Mouse (Mus musculus): ENCODE data around the gene Cyba. TPM values are rescaled to one million over a fixed set of nuclear protein-coding genes. Genes with fewer than 3 reads are reported as not detected.
A peak's percentile ranks its signal among the peaks of the same experiment; 100 is the strongest.

Cyba gene
- total and polyA plus RNA-seq, 3 experiments, result 41.2 to 92.8 (median 43.9) TPM

- H3K9ac ChIP-seq (ENCODE audit: low read depth, low read length), result peak within 1 kb of the TSS; percentile 78
- peak within 1 kb of the TSS; percentile 78 for H3K4me3 ChIP-seq
- no peaks in the 10 kb centered on the region for H3K27me3 ChIP-seq (ENCODE audit: control insufficient read depth, insufficient read depth, low read length)
- peaks cover 2% of the 10 kb centered on the region; the same call in 1 of the 2 replicates for H3K4me1 ChIP-seq (ENCODE audit: control insufficient read depth, insufficient read depth, low read length)
- intact Hi-C loops (cut with DNase I), result loop anchor here (5.0 kb wide), 2 partner anchors 66 to 161 kb away; partner anchors contain the start of genes Zc3h18 and Zfpm1
- DNase-seq, result peak; percentile 97 to 100
- no peaks in the 10 kb centered on the region for H3K36me3 ChIP-seq (ENCODE audit: control insufficient read depth, insufficient read depth, low read length)
- peak within 1 kb of the TSS; percentile 95 for H3K27ac ChIP-seq
- H3K79me2 ChIP-seq (replicated peaks; ENCODE audit: control insufficient read depth, insufficient read depth, low read length), result no peaks in the 10 kb centered on the region
- TF ChIP-seq CTCF (IDR thresholded peaks at IDR 0.05) (peak; percentile 62), POLR2A (IDR thresholded peaks at IDR 0.05; ENCODE audit: insufficient read depth, low read depth, low read length) (peak; percentile 98), EP300 (IDR thresholded peaks at IDR 0.05; ENCODE audit: insufficient read depth, low read depth, low read length) (peak; percentile 94)
- WGBS, result under 1% methylated on average over 47 of the region's 47 CpGs
These were observed 10.7 kb upstream of the Cyba start, which contains the start of gene Mvd for GRCm38 (mm10) chr8:122443262-122444006. Gene Mvd, minus strand, starts transcription at chr8:122443422.

GRCm38 (mm10) chr8:122442781-122443180, 10.1 kb upstream of the Cyba start:
- H3K4me1 ChIP-seq (ENCODE audit: control insufficient read depth, insufficient read depth, low read length), result peaks cover 2% of the 10 kb centered on the region; the same call in 1 of the 2 replicates
- H3K9ac ChIP-seq (ENCODE audit: low read depth, low read length), result peak overlapping the region; percentile 60
- H3K27ac ChIP-seq, result peak overlapping the region; percentile 73
- H3K36me3 ChIP-seq (ENCODE audit: control insufficient read depth, insufficient read depth, low read length), result no peaks in the 10 kb centered on the region
- H3K4me3 ChIP-seq, result peak overlapping the region; percentile 78
- DNase-seq, result no peak
- no peaks in the 10 kb centered on the region for H3K79me2 ChIP-seq (replicated peaks; ENCODE audit: control insufficient read depth, insufficient read depth, low read length)
- intact Hi-C loops (cut with DNase I), result loop anchor here (5.0 kb wide), 2 partner anchors 65 to 160 kb away; partner anchors contain the start of genes Zc3h18 and Zfpm1
- WGBS, result under 1% methylated on average over 12 of the region's 12 CpGs
- TF ChIP-seq CTCF (IDR thresholded peaks at IDR 0.05), result no peak
- TF ChIP-seq POLR2A (IDR thresholded peaks at IDR 0.05; ENCODE audit: insufficient read depth, low read depth, low read length), result no peak
- no peak for TF ChIP-seq EP300 (IDR thresholded peaks at IDR 0.05; ENCODE audit: insufficient read depth, low read depth, low read length)
- no peaks in the 10 kb centered on the region for H3K27me3 ChIP-seq (ENCODE audit: control insufficient read depth, insufficient read depth, low read length)

- Histone ChIP-seq H3K4me3 (no peak overlapping the region), H3K4me1 (ENCODE audit: control insufficient read depth, insufficient read depth, low read length) (peaks cover 2% of the 10 kb centered on the region; the same call in 1 of the 2 replicates), H3K27ac (no peak overlapping the region), H3K9ac (ENCODE audit: low read depth, low read length) (no peak overlapping the region), H3K27me3 (ENCODE audit: control insufficient read depth, insufficient read depth, low read length) (no peaks in the 10 kb centered on the region), H3K36me3 (ENCODE audit: control insufficient read depth, insufficient read depth, low read length) (no peaks in the 10 kb centered on the region), H3K79me2 (replicated peaks; ENCODE audit: control insufficient read depth, insufficient read depth, low read length) (no peaks in the 10 kb centered on the region)
- intact Hi-C loops (cut with DNase I), result loop anchor here (5.0 kb wide), 2 partner anchors 65 to 160 kb away; partner anchors contain the start of genes Zc3h18 and Zfpm1
- TF ChIP-seq CTCF (IDR thresholded peaks at IDR 0.05) (no peak), POLR2A (IDR thresholded peaks at IDR 0.05; ENCODE audit: insufficient read depth, low read depth, low read length) (no peak), EP300 (IDR thresholded peaks at IDR 0.05; ENCODE audit: insufficient read depth, low read depth, low read length) (no peak)
- DNase-seq, result no peak
- WGBS, result 35% methylated on average over 7 of the region's 7 CpGs
These were observed 9.6 kb upstream of the Cyba start for GRCm38 (mm10) chr8:122442356-122442755.

GRCm38 (mm10) chr8:122441326-122441725, 8.6 kb upstream of the Cyba start:
- Histone ChIP-seq H3K79me2 (replicated peaks; ENCODE audit: control insufficient read depth, insufficient read depth, low read length) (no peaks in the 10 kb centered on the region), H3K27ac (no peak overlapping the region), H3K4me1 (ENCODE audit: control insufficient read depth, insufficient read depth, low read length) (peaks cover 2% of the 10 kb centered on the region; the same call in 1 of the 2 replicates), H3K27me3 (ENCODE audit: control insufficient read depth, insufficient read depth, low read length) (no peaks in the 10 kb centered on the region), H3K9ac (ENCODE audit: low read depth, low read length) (no peak overlapping the region), H3K36me3 (ENCODE audit: control insufficient read depth, insufficient read depth, low read length) (no peaks in the 10 kb centered on the region), H3K4me3 (no peak overlapping the region)
- TF ChIP-seq POLR2A (IDR thresholded peaks at IDR 0.05; ENCODE audit: insufficient read depth, low read depth, low read length) (no peak), CTCF (IDR thresholded peaks at IDR 0.05) (no peak), EP300 (IDR thresholded peaks at IDR 0.05; ENCODE audit: insufficient read depth, low read depth, low read length) (no peak)
- 97% methylated on average over 1 of the region's 1 CpGs for WGBS
- intact Hi-C loops (cut with DNase I), result loop anchor here (5.0 kb wide), 2 partner anchors 64 to 159 kb away; partner anchors contain the start of genes Zc3h18 and Zfpm1
- no peak for DNase-seq

- H3K27me3 ChIP-seq (ENCODE audit: control insufficient read depth, insufficient read depth, low read length), result no peaks in the 10 kb centered on the region
- intact Hi-C loops (cut with DNase I), result no loop called here
- no peaks in the 10 kb centered on the region for H3K36me3 ChIP-seq (ENCODE audit: control insufficient read depth, insufficient read depth, low read length)
- no peak overlapping the region for H3K4me3 ChIP-seq
- no peak overlapping the region for H3K9ac ChIP-seq (ENCODE audit: low read depth, low read length)
- no peak overlapping the region for H3K27ac ChIP-seq
- TF ChIP-seq EP300 (IDR thresholded peaks at IDR 0.05; ENCODE audit: insufficient read depth, low read depth, low read length), result no peak
- no peak for TF ChIP-seq CTCF (IDR thresholded peaks at IDR 0.05)
- no peak for TF ChIP-seq POLR2A (IDR thresholded peaks at IDR 0.05; ENCODE audit: insufficient read depth, low read depth, low read length)
- DNase-seq, result no peak
- H3K79me2 ChIP-seq (replicated peaks; ENCODE audit: control insufficient read depth, insufficient read depth, low read length), result no peaks in the 10 kb centered on the region
- 95% methylated on average over 16 of the region's 16 CpGs for WGBS
- no peaks in the 10 kb centered on the region for H3K4me1 ChIP-seq (ENCODE audit: control insufficient read depth, insufficient read depth, low read length)
These were observed 6.6 kb upstream of the Cyba start for GRCm38 (mm10) chr8:122439336-122439735.
